Mouse (Mus musculus) forebrain, embryonic 11.5 days (tissue): Measurements from ENCODE around the gene Pknox1. TPM values are rescaled to one million over a fixed set of nuclear protein-coding genes. Genes with fewer than 3 reads are reported as not detected.
A peak's percentile ranks its signal among the peaks of the same experiment; 100 is the strongest.

Source experiments
- ATAC-seq: fragments of 200-750 bp; cut with Nextera tagmentation; replicated peaks from 2 replicates; pipeline ENCODE4 v1.8.0; 2017; ENCODE audit warnings: moderate TSS enrichment; ENCODE audit not compliant: low FRiP score
- DNase-seq: peaks from one replicate; pipeline ENCODE4 v3.0.0-alpha.2; 2017; ENCODE audit warnings: low spot score
- H3K27ac ChIP-seq: fragments of 300-500 bp; sonication (generic); 2 replicates; pipeline ENCODE4 v1.5.1; 2014; ENCODE audit warnings: low read depth, low read length
- H3K27me3 ChIP-seq: fragments of 300-500 bp; sonication (generic); 2 replicates; pipeline ENCODE4 v1.6.1; 2014; ENCODE audit warnings: mild to moderate bottlenecking, low read length, mixed read lengths; ENCODE audit not compliant: control insufficient read depth, insufficient read depth
- H3K36me3 ChIP-seq: fragments of 300-500 bp; sonication (generic); 2 replicates; pipeline ENCODE4 v1.6.1; 2014; ENCODE audit warnings: mild to moderate bottlenecking, low read length, moderate library complexity, mixed read lengths; ENCODE audit not compliant: control insufficient read depth, insufficient read depth
- H3K4me1 ChIP-seq: fragments of 300-500 bp; sonication (generic); replicated peaks from 2 replicates; pipeline ENCODE4 v1.6.1; 2014; ENCODE audit warnings: low read length, mixed read lengths; ENCODE audit not compliant: control insufficient read depth, insufficient read depth
- H3K4me2 ChIP-seq: fragments of 300-500 bp; sonication (generic); 2 replicates; pipeline ENCODE4 v1.6.1; 2014; ENCODE audit warnings: low read depth, mild to moderate bottlenecking, low read length, moderate library complexity, mixed read lengths; ENCODE audit not compliant: severe bottlenecking
- H3K4me3 ChIP-seq: fragments of 300-500 bp; sonication (generic); 2 replicates; pipeline ENCODE4 v1.5.1; 2014; ENCODE audit warnings: low read depth, low read length
- H3K9ac ChIP-seq: fragments of 300-500 bp; sonication (generic); 2 replicates; pipeline ENCODE4 v1.6.1; 2014; ENCODE audit warnings: low read length
- H3K9me3 ChIP-seq: fragments of 300-500 bp; sonication (generic); 2 replicates; pipeline ENCODE4 v1.6.1; 2016; ENCODE audit warnings: low read length, mixed read lengths; ENCODE audit not compliant: control insufficient read depth
- WGBS: fragments of 180-500 bp; shearing (Covaris S2); extraction: QIAGEN DNeasy Blood & Tissue Kit; methylation state at CpG from one replicate; pipeline ENCODE4 v1.1.7; 2014; 5-methylcytosine and 5-hydroxymethylcytosine counted together
- polyA plus RNA-seq: library from polyadenylated mRNA; unstranded; fragments of >200 nt; fragmentation: Nextera tagmentation; extraction: Ambion mirVana; gene quantifications from 2 replicates; pipeline ENCODE4 v1.2.1, GENCODE M21; 2014

Pknox1 gene
- polyA plus RNA-seq = 29.8 and 31.1 TPM in 2 replicates

GRCm38 (mm10) chr17:31564015-31564857 is at the start of gene Pknox1:
Gene Pknox1, plus strand, starts transcription at chr17:31564734.
- H3K4me2 ChIP-seq = peak within 1 kb of the TSS; percentile 89
- WGBS = under 1% methylated on average over 50 of the region's 72 CpGs
- peak; percentile 99 for DNase-seq

GRCm38 (mm10) chr17:31519344-31519945 is 45.1 kb upstream of the Pknox1 start:
- DNase-seq = no peak
- H3K27ac ChIP-seq = no peak overlapping the region
- no peaks in the 10 kb centered on the region; the same call in 1 of the 2 replicates for H3K36me3 ChIP-seq
- WGBS = 4% methylated on average over 7 of the region's 7 CpGs
- H3K4me3 ChIP-seq = peak overlapping the region; percentile 73
- 0 out of 2 replicates have a peak overlapping the region, but pooled peaks have one; percentile 65 for H3K9ac ChIP-seq
- H3K27me3 ChIP-seq = no peaks in the 10 kb centered on the region
- peak; percentile 69 for ATAC-seq
- H3K4me1 ChIP-seq = no peaks in the 10 kb centered on the region; the same call in 1 of the 2 replicates
- H3K4me2 ChIP-seq = peak overlapping the region; percentile 55
- no peaks in the 10 kb centered on the region for H3K9me3 ChIP-seq

More at GRCm38 (mm10) chr17:31564015-31564857, at the start of gene Pknox1:
- Histone ChIP-seq H3K4me3 (peak within 1 kb of the TSS; percentile 80), H3K36me3 (no peaks in the 10 kb centered on the region), H3K4me1 (peaks cover 22% of the 10 kb centered on the region), H3K27ac (peak within 1 kb of the TSS; percentile 91), H3K9ac (peak within 1 kb of the TSS; percentile 87), H3K9me3 (no peaks in the 10 kb centered on the region), H3K27me3 (no peaks in the 10 kb centered on the region)
- ATAC-seq = peak; percentile 95

- Histone ChIP-seq H3K36me3 (no peaks in the 10 kb centered on the region; the same call in 1 of the 2 replicates), H3K27ac (no peak within 1 kb of the TSS), H3K4me3 (peak within 1 kb of the TSS; percentile 73), H3K9me3 (no peaks in the 10 kb centered on the region), H3K9ac (peak within 1 kb of the TSS; percentile 65), H3K4me2 (peak within 1 kb of the TSS; percentile 55), H3K4me1 (no peaks in the 10 kb centered on the region; the same call in 1 of the 2 replicates), H3K27me3 (no peaks in the 10 kb centered on the region)
- peak; percentile 98 for DNase-seq
- peak; percentile 96 for ATAC-seq
- under 1% methylated on average over 45 of the region's 45 CpGs for WGBS
Observed at GRCm38 (mm10) chr17:31519946-31520838, 44.3 kb upstream of the Pknox1 start, which contains the start of the genes Wdr4 and Ndufv3. Gene Wdr4, minus strand, starts transcription at chr17:31519980. Gene Ndufv3, plus strand, starts transcription at chr17:31520115.

GRCm38 (mm10) chr17:31520895-31521294 is 43.6 kb upstream of the Pknox1 start:
- H3K36me3 ChIP-seq = no peaks in the 10 kb centered on the region; the same call in 1 of the 2 replicates
- H3K9me3 ChIP-seq = no peaks in the 10 kb centered on the region
- no peaks in the 10 kb centered on the region for H3K27me3 ChIP-seq
- ATAC-seq (no peak), DNase-seq (peak; percentile 64)
- H3K4me2 ChIP-seq = peak overlapping the region; percentile 55
- H3K27ac ChIP-seq = no peak overlapping the region
- H3K9ac ChIP-seq = peak overlapping the region; percentile 14; the same call in 1 of the 2 replicates
- no peaks in the 10 kb centered on the region; the same call in 1 of the 2 replicates for H3K4me1 ChIP-seq
- 19% methylated on average over 3 of the region's 3 CpGs for WGBS
- peak overlapping the region; percentile 73 for H3K4me3 ChIP-seq

GRCm38 (mm10) chr17:31521948-31522347 is 42.6 kb upstream of the Pknox1 start:
- H3K27ac ChIP-seq = no peak overlapping the region

GRCm38 (mm10) chr17:31525114-31525513 is 39.4 kb upstream of the Pknox1 start:
- Histone ChIP-seq H3K4me3 (no peak overlapping the region), H3K4me1 (no peaks in the 10 kb centered on the region; the same call in 1 of the 2 replicates), H3K27ac (no peak overlapping the region), H3K36me3 (peaks cover 3% of the 10 kb centered on the region; the same call in 1 of the 2 replicates), H3K27me3 (no peaks in the 10 kb centered on the region), H3K9me3 (no peaks in the 10 kb centered on the region), H3K9ac (no peak overlapping the region), H3K4me2 (no peak overlapping the region)
- DNase-seq (no peak), ATAC-seq (no peak)
- 97% methylated on average over 4 of the region's 4 CpGs for WGBS

More at GRCm38 (mm10) chr17:31521948-31522347, 42.6 kb upstream of the Pknox1 start:
- no peaks in the 10 kb centered on the region for H3K9me3 ChIP-seq
- no peaks in the 10 kb centered on the region for H3K27me3 ChIP-seq
- DNase-seq = no peak
- no peak overlapping the region for H3K4me2 ChIP-seq
- WGBS = 93% methylated on average over 6 of the region's 6 CpGs
- H3K9ac ChIP-seq = no peak overlapping the region
- no peak overlapping the region for H3K4me3 ChIP-seq
- no peak for ATAC-seq
- H3K4me1 ChIP-seq = no peaks in the 10 kb centered on the region; the same call in 1 of the 2 replicates
- no peaks in the 10 kb centered on the region; the same call in 1 of the 2 replicates for H3K36me3 ChIP-seq

GRCm38 (mm10) chr17:31525816-31526215 is 38.7 kb upstream of the Pknox1 start:
- Histone ChIP-seq H3K4me1 (no peaks in the 10 kb centered on the region; the same call in 1 of the 2 replicates), H3K9me3 (no peaks in the 10 kb centered on the region), H3K4me2 (no peak overlapping the region), H3K9ac (no peak overlapping the region), H3K27ac (no peak overlapping the region), H3K36me3 (peaks cover 3% of the 10 kb centered on the region; the same call in 1 of the 2 replicates), H3K4me3 (no peak overlapping the region), H3K27me3 (no peaks in the 10 kb centered on the region)
- ATAC-seq (no peak), DNase-seq (no peak)
- WGBS = 100% methylated on average over 3 of the region's 3 CpGs
